Mouse (Mus musculus) heart, embryonic 10.5 days (tissue): ENCODE results near the gene Rab44. TPM values are rescaled to one million over a fixed set of nuclear protein-coding genes. Genes with fewer than 3 reads are reported as not detected.

ENCODE experiments used
- DNase-seq: peaks from one replicate; pipeline ENCODE4 v3.0.0-alpha.2; 2017; ENCODE audit warnings: low spot score
- H3K27ac ChIP-seq: fragments of 300-500 bp; sonication (generic); 2 replicates; pipeline ENCODE4 v1.5.1; 2016; ENCODE audit warnings: mild to moderate bottlenecking
- H3K27me3 ChIP-seq: fragments of 300-500 bp; sonication (generic); 2 replicates; pipeline ENCODE4 v1.6.1; 2016; ENCODE audit warnings: mild to moderate bottlenecking; ENCODE audit not compliant: poor library complexity, insufficient read depth, severe bottlenecking
- H3K36me3 ChIP-seq: fragments of 300-500 bp; sonication (generic); 2 replicates; pipeline ENCODE4 v1.6.1; 2016; ENCODE audit warnings: mild to moderate bottlenecking, moderate library complexity
- H3K4me1 ChIP-seq: fragments of 300-500 bp; sonication (generic); 2 replicates; pipeline ENCODE4 v1.6.1; 2016; ENCODE audit warnings: mild to moderate bottlenecking
- H3K4me3 ChIP-seq: fragments of 300-500 bp; sonication (generic); 2 replicates; pipeline ENCODE4 v1.5.1; 2016; ENCODE audit warnings: mild to moderate bottlenecking, moderate library complexity
- H3K9me3 ChIP-seq: fragments of 300-500 bp; sonication (generic); 2 replicates; pipeline ENCODE4 v1.6.1; 2016; ENCODE audit warnings: mild to moderate bottlenecking, moderate library complexity
- WGBS: fragments of 180-500 bp; shearing (Covaris S2); methylation state at CpG from one replicate; pipeline ENCODE4 v1.1.7; 2016; 5-methylcytosine and 5-hydroxymethylcytosine counted together
- polyA plus RNA-seq: library from polyadenylated mRNA; unstranded; fragments of >200 nt; fragmentation: Nextera tagmentation; extraction: Ambion mirVana; gene quantifications from 2 replicates; pipeline ENCODE4 v1.2.1, GENCODE M21; 2016

The Rab44 gene
- polyA plus RNA-seq, 1 experiment from 2014 or later = 0.48 TPM

DNA sequence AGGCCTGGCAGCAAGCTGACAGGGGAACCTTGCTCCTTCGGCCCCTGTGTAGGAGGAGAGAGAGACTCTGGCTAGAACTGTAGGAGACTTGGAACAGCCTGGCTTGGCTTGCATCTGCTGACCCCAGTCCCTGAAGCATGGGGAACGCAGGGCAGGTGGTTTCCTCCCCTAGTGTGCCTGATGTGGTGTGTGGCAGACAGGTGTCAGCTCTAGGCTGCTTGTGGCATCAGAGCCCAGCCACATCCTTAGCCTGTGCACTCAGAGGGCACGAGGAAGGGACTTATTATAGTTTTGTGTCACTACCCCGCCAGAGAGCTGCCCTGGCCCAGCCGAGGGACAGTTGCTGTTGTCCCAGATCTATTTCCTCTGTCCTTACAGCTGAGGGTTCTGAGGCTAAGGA lies 38.6 kb downstream of the Rab44 start:
- 71% methylated on average over 5 of the region's 5 CpGs for WGBS
- H3K27me3 ChIP-seq = no peaks in the 10 kb centered on the region
- no peak for DNase-seq

DNA sequence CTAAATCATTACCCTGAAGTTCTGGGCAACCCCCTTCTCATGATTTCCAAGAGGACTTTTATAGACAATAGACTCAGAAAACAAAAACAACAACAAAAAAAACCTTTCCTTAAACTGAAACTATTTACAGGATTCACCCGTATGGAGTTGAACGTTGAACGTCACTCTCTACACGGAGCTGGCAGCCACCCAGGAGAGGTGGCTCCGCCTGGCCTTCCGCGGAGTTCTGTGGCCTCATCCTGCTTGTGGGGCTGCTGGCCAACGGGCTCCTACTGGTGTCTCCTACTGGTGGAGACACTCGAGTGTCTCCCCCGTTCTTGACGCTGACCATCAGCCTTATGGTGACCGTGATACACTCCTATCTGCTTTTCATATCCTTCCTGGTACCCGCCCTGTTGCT lies 40.3 kb downstream of the Rab44 start:
- Histone ChIP-seq H3K36me3 (no peaks in the 10 kb centered on the region), H3K9me3 (no peaks in the 10 kb centered on the region), H3K27ac (no peak overlapping the region), H3K27me3 (no peaks in the 10 kb centered on the region), H3K4me3 (no peak overlapping the region), H3K4me1 (peaks cover 21% of the 10 kb centered on the region)
- DNase-seq = no peak
- WGBS = 83% methylated on average over 13 of the region's 13 CpGs

More for the DNA sequence above, 38.6 kb downstream of the Rab44 start:
- Histone ChIP-seq H3K36me3 (no peaks in the 10 kb centered on the region), H3K4me1 (peaks cover 28% of the 10 kb centered on the region), H3K27ac (no peak overlapping the region), H3K9me3 (no peaks in the 10 kb centered on the region), H3K4me3 (no peak overlapping the region)

DNA sequence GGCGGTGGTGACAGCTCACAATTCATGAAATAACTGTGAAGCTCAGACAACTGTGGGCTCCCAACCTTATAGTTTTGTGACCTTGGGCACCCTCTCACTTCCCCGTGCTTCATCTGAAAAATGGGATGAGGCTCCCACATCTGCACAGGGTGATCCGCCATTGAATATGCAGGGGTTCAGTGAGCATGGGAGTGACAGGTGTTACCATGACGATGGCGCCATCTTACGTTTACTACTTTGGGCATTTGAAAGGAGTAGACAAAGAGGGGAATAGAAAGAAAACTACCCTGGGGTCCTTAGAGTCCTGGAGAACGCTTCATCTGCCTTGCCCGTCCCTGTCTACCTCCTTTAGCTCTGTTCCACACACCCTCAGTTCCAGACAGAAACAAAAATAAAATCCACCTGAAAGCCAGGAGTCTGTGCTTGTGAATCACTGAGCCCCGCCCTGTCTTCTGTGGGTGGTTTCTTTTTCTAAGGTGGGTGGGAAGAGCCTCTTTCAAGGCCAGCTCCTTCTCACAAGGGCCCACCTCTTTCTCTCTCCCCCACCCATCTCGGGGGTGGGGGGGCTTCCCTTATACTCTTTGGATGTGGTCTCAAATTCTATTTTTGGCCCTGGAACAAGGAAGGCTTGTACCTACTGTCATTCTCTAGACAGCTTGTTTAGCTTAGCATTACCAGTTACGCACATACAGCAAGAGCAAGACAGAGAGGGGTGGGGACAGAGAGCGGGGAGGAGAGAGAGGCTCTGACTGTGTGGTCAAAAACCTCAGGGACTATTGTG lies 41.6 kb downstream of the Rab44 start:
- Histone ChIP-seq H3K9me3 (no peaks in the 10 kb centered on the region; the same call in 1 of the 2 replicates), H3K36me3 (peaks cover 3% of the 10 kb centered on the region), H3K27ac (0 out of 2 replicates have a peak overlapping the region, but pooled peaks have one; percentile 12), H3K4me3 (no peak overlapping the region), H3K27me3 (no peaks in the 10 kb centered on the region), H3K4me1 (peaks cover 15% of the 10 kb centered on the region)
- 80% methylated on average over 12 of the region's 12 CpGs for WGBS
- DNase-seq = no peak

DNA sequence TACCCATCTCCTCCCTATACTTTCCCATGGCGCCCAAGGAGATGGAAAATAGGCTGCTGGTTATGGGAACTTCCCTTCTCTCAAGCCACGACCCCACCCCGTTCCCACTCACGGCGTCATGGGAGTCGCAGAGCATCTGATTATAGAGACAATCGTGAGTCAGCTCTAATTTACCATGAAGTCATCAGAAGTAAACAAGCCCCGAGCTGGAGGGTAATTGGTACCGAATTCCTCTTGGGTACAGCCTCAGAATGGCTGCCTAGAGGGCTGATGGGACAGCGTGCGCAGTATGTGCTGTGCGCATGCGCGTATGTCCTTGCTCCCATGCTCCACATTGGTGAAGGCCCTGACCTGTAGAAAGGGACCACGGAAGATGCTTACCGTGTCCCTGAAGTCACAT lies 42.5 kb downstream of the Rab44 start:
- no peak for DNase-seq
- no peaks in the 10 kb centered on the region for H3K27me3 ChIP-seq
- H3K4me3 ChIP-seq = no peak overlapping the region
- peaks cover 15% of the 10 kb centered on the region for H3K4me1 ChIP-seq
- WGBS = 86% methylated on average over 16 of the region's 16 CpGs
- H3K27ac ChIP-seq = no peak overlapping the region
- peaks cover 12% of the 10 kb centered on the region for H3K36me3 ChIP-seq
- peaks cover 6% of the 10 kb centered on the region for H3K9me3 ChIP-seq

DNA sequence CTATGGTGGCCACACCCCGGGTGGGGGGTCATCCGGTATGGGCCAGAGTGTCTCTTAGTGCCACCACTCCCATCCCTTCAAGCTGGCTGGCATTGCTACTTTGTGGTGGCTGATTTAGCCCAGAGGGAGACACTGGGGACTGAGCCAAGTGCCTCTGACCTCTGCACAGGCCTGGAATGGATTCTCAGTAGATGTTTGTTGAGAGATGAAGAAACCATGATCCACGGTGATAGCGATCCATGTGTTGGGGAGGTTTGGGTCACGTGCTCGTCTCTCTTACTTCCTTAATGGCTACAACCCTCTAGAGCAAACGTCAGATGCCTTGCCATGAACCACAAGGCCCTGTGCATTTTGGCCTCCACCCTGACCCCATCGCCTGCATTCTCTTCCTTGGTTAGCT lies 42.9 kb downstream of the Rab44 start:
- Histone ChIP-seq H3K4me1 (peaks cover 15% of the 10 kb centered on the region), H3K4me3 (no peak overlapping the region), H3K27ac (no peak overlapping the region), H3K9me3 (peaks cover 10% of the 10 kb centered on the region), H3K36me3 (peaks cover 17% of the 10 kb centered on the region), H3K27me3 (no peaks in the 10 kb centered on the region)
- no peak for DNase-seq
- 85% methylated on average over 8 of the region's 8 CpGs for WGBS

DNA sequence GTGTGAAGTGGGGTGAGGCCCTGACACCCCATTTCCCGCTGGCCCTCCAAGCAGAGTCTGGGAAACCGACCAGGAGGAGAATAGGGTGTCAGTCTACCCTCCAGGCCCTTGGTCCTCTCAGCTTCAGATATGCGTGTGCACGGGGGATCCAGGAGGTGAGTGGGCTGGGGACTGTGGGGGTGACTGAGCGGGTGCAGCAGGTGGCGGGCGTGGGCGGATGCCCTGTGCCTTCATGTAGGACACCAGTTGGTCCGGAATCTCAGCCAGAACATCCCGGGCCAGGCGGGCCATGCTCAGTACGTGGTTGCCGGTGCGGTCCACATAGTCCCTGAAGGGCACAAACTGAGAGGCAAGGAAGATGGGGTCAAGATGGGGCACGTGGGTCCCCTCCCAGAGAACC lies 45.0 kb downstream of the Rab44 start:
- WGBS = 92% methylated on average over 15 of the region's 15 CpGs

DNA sequence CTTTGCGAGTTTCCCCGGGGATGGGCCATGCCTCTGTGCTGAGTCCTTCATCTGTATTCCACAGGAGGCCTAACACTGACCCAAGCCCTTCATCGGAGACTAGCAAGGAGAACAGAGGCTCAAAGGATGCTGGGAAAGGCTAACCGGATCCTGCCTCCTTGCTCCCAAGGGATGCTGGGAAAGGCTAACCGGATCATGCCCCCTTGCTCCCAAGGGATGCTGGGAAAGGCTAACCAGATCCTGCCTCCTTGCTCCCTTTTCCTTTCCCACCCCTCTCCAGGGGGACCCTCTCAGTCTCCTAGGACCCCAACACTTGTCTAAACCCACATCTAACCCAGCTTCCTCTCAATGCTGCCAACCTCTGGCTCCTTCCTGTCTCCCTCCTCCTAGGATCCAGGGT lies 45.4 kb downstream of the Rab44 start:
- H3K27me3 ChIP-seq = 0 out of 2 replicates have a peak, but pooled peaks cover 2% of the 10 kb centered on the region
- no peak overlapping the region for H3K4me3 ChIP-seq
- 87% methylated on average over 5 of the region's 5 CpGs for WGBS
- no peak for DNase-seq
- peaks cover 17% of the 10 kb centered on the region for H3K9me3 ChIP-seq
- H3K4me1 ChIP-seq = peaks cover 12% of the 10 kb centered on the region
- H3K36me3 ChIP-seq = peaks cover 25% of the 10 kb centered on the region
- H3K27ac ChIP-seq = no peak overlapping the region

More for the DNA sequence above, 45.0 kb downstream of the Rab44 start:
- Histone ChIP-seq H3K4me3 (no peak overlapping the region), H3K4me1 (peaks cover 8% of the 10 kb centered on the region), H3K27me3 (no peaks in the 10 kb centered on the region), H3K36me3 (peaks cover 25% of the 10 kb centered on the region), H3K27ac (no peak overlapping the region), H3K9me3 (peaks cover 17% of the 10 kb centered on the region)
- DNase-seq = no peak

DNA sequence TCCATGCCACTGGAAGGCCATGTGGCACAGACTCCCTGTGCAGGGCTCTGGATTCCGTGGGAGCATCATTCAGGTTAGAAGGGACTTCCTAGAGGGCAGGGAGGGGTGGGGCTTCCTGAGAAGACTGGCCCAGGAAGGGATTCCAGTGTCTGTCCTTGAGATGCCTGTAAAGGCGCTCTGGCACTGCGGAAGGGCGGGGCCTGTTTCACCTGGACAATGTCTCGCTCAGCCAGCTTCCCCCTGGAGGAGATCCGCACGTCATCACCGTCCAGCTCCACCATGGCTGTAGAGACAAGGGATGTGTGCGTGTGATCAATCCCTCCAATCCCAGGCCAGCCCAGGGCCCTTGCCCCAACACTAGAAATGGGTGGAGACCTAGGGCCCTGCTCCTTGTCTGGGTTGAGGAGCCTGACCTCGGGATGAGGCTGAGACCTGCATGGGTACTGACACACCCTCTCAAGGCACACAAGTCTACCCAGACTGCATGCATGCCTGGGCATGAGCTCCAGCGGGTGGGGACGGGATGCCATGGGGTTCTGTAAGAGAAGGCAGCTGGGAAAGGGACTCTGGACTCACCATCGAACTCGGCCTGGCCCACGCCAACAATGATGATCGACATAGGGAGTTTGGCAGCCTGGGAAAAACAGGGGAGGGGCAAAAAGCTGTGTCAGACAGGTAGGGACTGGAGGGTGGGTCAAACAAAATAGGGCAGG lies 46.0 kb downstream of the Rab44 start:
- peaks cover 17% of the 10 kb centered on the region for H3K4me1 ChIP-seq
- H3K36me3 ChIP-seq = peaks cover 25% of the 10 kb centered on the region
- H3K4me3 ChIP-seq = no peak overlapping the region
- H3K27me3 ChIP-seq = 0 out of 2 replicates have a peak, but pooled peaks cover 8% of the 10 kb centered on the region
- peaks cover 17% of the 10 kb centered on the region for H3K9me3 ChIP-seq
- no peak overlapping the region for H3K27ac ChIP-seq
- no peak for DNase-seq
- WGBS = 80% methylated on average over 16 of the region's 16 CpGs

DNA sequence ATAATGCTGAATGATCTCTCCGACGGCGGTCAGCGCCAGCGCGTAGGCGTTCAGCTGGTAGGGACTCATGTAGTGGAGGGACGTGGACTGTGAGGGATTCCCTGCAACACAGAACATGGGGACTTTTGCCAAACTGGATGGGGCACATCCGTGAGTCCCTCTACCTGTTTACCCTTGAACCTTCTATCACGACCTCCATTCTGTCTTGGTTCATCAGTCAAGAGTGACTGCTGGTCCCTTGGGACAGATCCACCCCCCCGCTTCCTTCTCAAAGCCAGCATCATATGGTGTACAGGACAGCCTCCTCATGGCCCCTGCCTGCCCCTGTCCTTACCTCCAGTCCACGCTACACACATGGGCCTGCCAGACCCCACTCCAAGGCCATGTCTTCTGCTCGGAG lies 48.4 kb downstream of the Rab44 start:
- DNase-seq = no peak
- Histone ChIP-seq H3K27me3 (peaks cover 23% of the 10 kb centered on the region), H3K9me3 (peaks cover 17% of the 10 kb centered on the region), H3K27ac (no peak overlapping the region), H3K36me3 (peaks cover 25% of the 10 kb centered on the region), H3K4me3 (no peak overlapping the region), H3K4me1 (peaks cover 27% of the 10 kb centered on the region)
- WGBS = 93% methylated on average over 13 of the region's 13 CpGs

DNA sequence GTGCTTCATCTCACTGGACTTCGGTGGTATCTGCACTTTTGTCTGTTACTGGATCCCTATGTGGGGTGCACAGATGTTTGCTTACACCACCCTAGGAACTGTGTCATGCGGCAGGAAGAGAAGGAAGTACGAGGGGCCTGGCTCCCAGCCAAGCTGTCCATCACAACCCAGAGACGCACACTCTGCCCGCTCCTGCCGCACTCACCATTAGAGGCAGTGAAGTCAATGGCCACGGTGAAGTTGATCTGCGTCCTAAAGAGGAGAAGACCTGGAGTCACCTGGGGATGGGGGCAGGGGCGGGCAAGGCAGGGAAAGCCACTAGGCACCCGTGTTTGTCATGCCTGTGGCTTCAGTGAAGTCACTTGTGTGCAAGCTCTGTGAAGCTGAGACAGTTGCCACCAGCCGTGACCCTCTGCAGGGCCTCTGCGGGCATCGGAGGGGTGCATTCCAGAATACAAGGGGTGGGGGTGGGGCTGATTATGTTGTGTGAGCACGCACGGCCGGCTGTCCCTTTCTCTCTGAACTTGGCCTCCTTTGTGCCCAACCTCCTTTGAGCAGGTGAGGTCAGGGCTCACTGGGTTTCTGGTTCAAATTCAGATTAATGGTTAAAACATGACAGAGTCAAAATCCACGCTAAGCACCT lies 50.6 kb downstream of the Rab44 start:
- Histone ChIP-seq H3K27ac (peak overlapping the region; percentile 67), H3K27me3 (peaks cover 33% of the 10 kb centered on the region), H3K36me3 (peaks cover 25% of the 10 kb centered on the region), H3K9me3 (peaks cover 17% of the 10 kb centered on the region), H3K4me1 (peaks cover 31% of the 10 kb centered on the region), H3K4me3 (peak overlapping the region; percentile 33)
- WGBS = 11% methylated on average over 17 of the region's 17 CpGs
- peak; percentile 82 for DNase-seq

DNA sequence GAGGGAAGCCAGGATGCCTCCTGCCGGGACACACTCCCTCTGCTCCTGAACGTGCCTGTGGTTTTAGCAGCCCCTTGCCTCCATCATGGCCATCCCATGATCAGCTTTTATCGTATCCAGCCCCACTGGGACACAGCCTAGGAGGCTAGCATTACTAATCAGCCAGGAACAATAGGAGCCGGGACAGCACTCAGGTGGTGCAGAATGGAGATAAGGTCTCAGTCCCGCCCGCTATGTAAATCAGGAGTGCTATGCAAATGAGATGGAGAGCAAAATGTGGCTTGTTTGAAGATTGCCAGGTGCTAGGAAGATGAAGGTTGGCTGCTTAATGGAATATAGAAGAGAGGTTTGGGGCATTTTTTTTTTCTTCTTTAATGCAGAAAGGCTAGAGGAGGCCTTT lies 51.5 kb downstream of the Rab44 start:
- 12% methylated on average over 6 of the region's 6 CpGs for WGBS
- H3K27me3 ChIP-seq = peaks cover 33% of the 10 kb centered on the region
- H3K27ac ChIP-seq = peak overlapping the region; percentile 67; the same call in 1 of the 2 replicates
- peaks cover 17% of the 10 kb centered on the region for H3K9me3 ChIP-seq
- no peak overlapping the region for H3K4me3 ChIP-seq
- H3K4me1 ChIP-seq = peaks cover 32% of the 10 kb centered on the region
- peaks cover 23% of the 10 kb centered on the region for H3K36me3 ChIP-seq
- no peak for DNase-seq

DNA sequence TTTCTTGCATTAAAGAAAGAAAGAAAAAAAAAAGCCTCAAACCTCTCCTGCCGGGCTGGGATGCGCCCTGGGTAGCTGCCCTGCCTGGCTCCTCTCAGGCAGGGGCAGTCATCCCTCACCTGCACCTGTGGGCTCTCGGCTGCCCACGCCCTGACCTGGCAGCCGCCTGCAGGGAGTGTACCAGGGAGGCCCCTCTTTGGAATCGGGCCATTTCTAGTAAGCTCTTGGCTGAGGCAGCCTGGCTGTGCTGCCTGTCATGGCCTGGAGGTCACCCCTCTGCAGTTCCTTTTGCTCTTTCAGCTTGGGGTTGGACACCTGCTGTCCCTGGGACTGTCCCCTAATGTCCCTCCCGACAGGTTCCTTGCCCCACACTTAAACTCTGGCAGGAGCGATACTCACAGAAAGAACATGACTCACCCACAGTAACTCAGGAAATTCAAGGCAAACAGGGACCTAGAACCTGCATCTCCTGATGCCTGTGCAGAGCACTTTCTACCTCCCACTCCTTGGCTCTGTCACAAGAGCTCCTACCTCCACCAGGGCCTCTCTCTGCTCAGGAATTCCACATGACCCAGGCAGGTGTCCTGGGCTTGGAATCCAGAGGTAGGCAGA lies 52.1 kb downstream of the Rab44 start:
- H3K4me3 ChIP-seq = no peak overlapping the region
- H3K36me3 ChIP-seq = peaks cover 17% of the 10 kb centered on the region
- H3K27ac ChIP-seq = 0 out of 2 replicates have a peak overlapping the region, but pooled peaks have one; percentile 11
- H3K27me3 ChIP-seq = peaks cover 33% of the 10 kb centered on the region
- 48% methylated on average over 8 of the region's 8 CpGs for WGBS
- peaks cover 15% of the 10 kb centered on the region for H3K9me3 ChIP-seq
- peaks cover 36% of the 10 kb centered on the region for H3K4me1 ChIP-seq
- no peak for DNase-seq
